Comparison of ENCODE assay signal across 26 mouse cellular contexts in the genomic region with DNA sequence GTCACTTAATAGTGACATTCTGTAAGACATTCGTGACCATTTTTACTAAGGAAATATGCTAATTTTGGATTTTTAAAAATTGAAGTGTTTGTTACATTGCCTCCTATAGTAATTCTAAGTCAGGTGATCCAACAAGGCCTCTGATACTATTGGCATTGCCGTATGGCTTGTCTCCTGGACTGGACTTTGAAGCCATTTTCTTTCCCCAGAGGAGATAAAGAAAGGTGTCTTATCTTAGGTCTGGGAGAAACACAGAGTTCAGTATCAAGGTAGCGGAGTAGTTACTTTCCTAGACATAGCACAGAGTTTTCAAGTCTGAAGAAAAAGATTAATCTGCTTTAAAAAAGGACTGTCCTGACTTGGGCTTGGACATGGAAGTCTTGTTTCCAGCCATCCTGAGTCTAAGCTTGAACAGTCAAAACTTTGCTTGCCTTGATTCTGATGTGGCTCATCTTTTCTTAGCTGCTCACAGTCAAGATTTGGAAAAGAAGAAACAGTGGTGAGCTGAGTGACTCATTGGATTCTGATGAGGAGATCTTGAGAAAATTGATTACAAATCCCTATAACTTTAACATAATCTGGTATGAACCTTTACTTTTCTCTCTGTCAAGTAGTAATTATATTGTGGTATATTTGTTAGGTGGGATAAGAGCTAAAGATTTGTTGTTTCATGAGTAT. TPM values are rescaled to one million over a fixed set of nuclear protein-coding genes. Genes with fewer than 3 reads are reported as not detected.
"Had no signal": no experiment of that assay in that cellular context is flagged by ENCODE, and none has a peak within 500 bp of the region (broad histone marks: within the 10 kb centered on the region; RNA-seq: fewer than 3 reads in every experiment).

No protein-coding gene starts in this region.

- H3K9me3 ChIP-seq: heart, embryonic 13.5 days; heart, embryonic 15.5 days; hindbrain, embryonic 13.5 days; hindbrain, embryonic 15.5 days; kidney, embryonic 15.5 days; limb, embryonic 13.5 days; limb, embryonic 15.5 days; liver, embryonic 12.5 days had no signal

- DNase-seq: gastrocnemius, postnatal 14 days; gastrocnemius, postnatal 36 days; heart, adult 11 months; heart, adult 2 months; heart, postnatal 14 days; heart, postnatal 36 days; kidney, adult 11 months; kidney, adult 2 months; kidney, adult 9 months; kidney, postnatal 14 days; kidney, postnatal 36 days; layer of hippocampus, adult 9-11 months; layer of hippocampus, postnatal 36 days; left cerebral cortex, postnatal 4 days had no signal

- H3K36me3 ChIP-seq: heart, embryonic 13.5 days; heart, embryonic 15.5 days; hindbrain, embryonic 13.5 days; hindbrain, embryonic 15.5 days; kidney, embryonic 15.5 days; limb, embryonic 13.5 days; limb, embryonic 15.5 days; liver, embryonic 12.5 days had no signal

- ATAC-seq: hindbrain, postnatal 0 days; liver, embryonic 12.5 days had no signal

- H3K4me3 ChIP-seq: heart, adult 2 months; heart, embryonic 13.5 days; heart, embryonic 15.5 days; hindbrain, embryonic 13.5 days; hindbrain, embryonic 15.5 days; kidney, embryonic 15.5 days; limb, embryonic 13.5 days; limb, embryonic 15.5 days; liver, embryonic 12.5 days had no signal

- H3K4me1 ChIP-seq: heart, embryonic 13.5 days; heart, embryonic 15.5 days; hindbrain, embryonic 13.5 days; hindbrain, embryonic 15.5 days; kidney, embryonic 15.5 days; limb, embryonic 13.5 days; limb, embryonic 15.5 days; liver, embryonic 12.5 days had no signal

- H3K27me3 ChIP-seq: heart, embryonic 13.5 days; heart, embryonic 15.5 days; hindbrain, embryonic 13.5 days; hindbrain, embryonic 15.5 days; kidney, embryonic 15.5 days; limb, embryonic 13.5 days; limb, embryonic 15.5 days; liver, embryonic 12.5 days had no signal

- H3K4me2 ChIP-seq: heart, embryonic 11.5 days; heart, embryonic 13.5 days; heart, embryonic 15.5 days; hindbrain, embryonic 13.5 days; hindbrain, embryonic 15.5 days; kidney, embryonic 15.5 days; limb, embryonic 13.5 days; limb, embryonic 15.5 days; liver, embryonic 12.5 days had no signal

- H3K27ac ChIP-seq: heart, adult 2 months; heart, embryonic 13.5 days; heart, embryonic 15.5 days; hindbrain, embryonic 13.5 days; hindbrain, embryonic 15.5 days; hindbrain, postnatal 0 days; kidney, embryonic 15.5 days; kidney, postnatal 0 days; limb, embryonic 13.5 days; limb, embryonic 15.5 days; liver, embryonic 12.5 days; liver, embryonic 14.5 days had no signal

- H3K9ac ChIP-seq: heart, embryonic 13.5 days; heart, embryonic 15.5 days; hindbrain, embryonic 13.5 days; hindbrain, embryonic 15.5 days; kidney, embryonic 15.5 days; limb, embryonic 13.5 days; limb, embryonic 15.5 days; liver, embryonic 12.5 days; liver, embryonic 14.5 days had no signal

RNA-seq across cellular contexts. Expression of a gene that starts 11.1 kb away (rescaled TPM):
- polyA plus RNA-seq: kidney, adult 2 months had no signal
